Mouse (Mus musculus): ENCODE measurements around the gene Ehd4. TPM values are rescaled to one million over a fixed set of nuclear protein-coding genes. Genes with fewer than 3 reads are reported as not detected.

The Ehd4 gene
- polyA plus RNA-seq, 1 experiment from 2014 or later: 60.8 TPM

- Histone ChIP-seq H3K9me3 (ENCODE audit: control insufficient read depth, low read length) (no peaks in the 10 kb centered on the region), H3K36me3 (ENCODE audit: control insufficient read depth, insufficient read depth, low read length) (no peaks in the 10 kb centered on the region), H3K27me3 (replicated peaks; ENCODE audit: control insufficient read depth, insufficient read depth, low read length) (no peaks in the 10 kb centered on the region), H3K4me2 (ENCODE audit: low read depth, low read length) (no peak overlapping the region), H3K27ac (replicated peaks; ENCODE audit: low read depth, low read length) (no peak overlapping the region), H3K9ac (ENCODE audit: low read depth, low read length) (no peak overlapping the region), H3K4me1 (ENCODE audit: control insufficient read depth, insufficient read depth, low read length) (peaks cover 6% of the 10 kb centered on the region; the same call in 1 of the 2 replicates), H3K4me3 (ENCODE audit: low read depth, low read length) (no peak overlapping the region)
- ATAC-seq (ENCODE audit: low read depth) (no peak), DNase-seq (ENCODE audit: low spot score) (no peak)
- 81% methylated on average over 6 of the region's 6 CpGs for WGBS
Observed at GRCm38 (mm10) chr2:120113476-120113875, 40.9 kb downstream of the Ehd4 start.

GRCm38 (mm10) chr2:120111596-120111995, 42.8 kb downstream of the Ehd4 start:
- Histone ChIP-seq H3K36me3 (ENCODE audit: control insufficient read depth, insufficient read depth, low read length) (no peaks in the 10 kb centered on the region), H3K4me1 (ENCODE audit: control insufficient read depth, insufficient read depth, low read length) (peaks cover 6% of the 10 kb centered on the region; the same call in 1 of the 2 replicates), H3K4me3 (ENCODE audit: low read depth, low read length) (no peak overlapping the region), H3K4me2 (ENCODE audit: low read depth, low read length) (no peak overlapping the region), H3K27me3 (replicated peaks; ENCODE audit: control insufficient read depth, insufficient read depth, low read length) (no peaks in the 10 kb centered on the region), H3K27ac (replicated peaks; ENCODE audit: low read depth, low read length) (no peak overlapping the region), H3K9ac (ENCODE audit: low read depth, low read length) (no peak overlapping the region), H3K9me3 (ENCODE audit: control insufficient read depth, low read length) (no peaks in the 10 kb centered on the region)
- DNase-seq (ENCODE audit: low spot score): peak; percentile 32
- no peak for ATAC-seq (ENCODE audit: low read depth)
- WGBS: 51% methylated on average over 4 of the region's 4 CpGs

GRCm38 (mm10) chr2:120111172-120111571, 43.2 kb downstream of the Ehd4 start:
- Histone ChIP-seq H3K27me3 (replicated peaks; ENCODE audit: control insufficient read depth, insufficient read depth, low read length) (no peaks in the 10 kb centered on the region), H3K9me3 (ENCODE audit: control insufficient read depth, low read length) (no peaks in the 10 kb centered on the region), H3K9ac (ENCODE audit: low read depth, low read length) (no peak overlapping the region), H3K36me3 (ENCODE audit: control insufficient read depth, insufficient read depth, low read length) (no peaks in the 10 kb centered on the region), H3K4me2 (ENCODE audit: low read depth, low read length) (no peak overlapping the region), H3K4me1 (ENCODE audit: control insufficient read depth, insufficient read depth, low read length) (peaks cover 6% of the 10 kb centered on the region; the same call in 1 of the 2 replicates), H3K27ac (replicated peaks; ENCODE audit: low read depth, low read length) (no peak overlapping the region), H3K4me3 (ENCODE audit: low read depth, low read length) (no peak overlapping the region)
- DNase-seq (ENCODE audit: low spot score) (no peak), ATAC-seq (ENCODE audit: low read depth) (peak; percentile 65; the same call in 1 of the 2 replicates)
- WGBS: 65% methylated on average over 2 of the region's 3 CpGs

GRCm38 (mm10) chr2:120108077-120108476, 46.3 kb downstream of the Ehd4 start:
- Histone ChIP-seq H3K9ac (ENCODE audit: low read depth, low read length) (no peak overlapping the region), H3K4me3 (ENCODE audit: low read depth, low read length) (no peak overlapping the region), H3K36me3 (ENCODE audit: control insufficient read depth, insufficient read depth, low read length) (no peaks in the 10 kb centered on the region), H3K9me3 (ENCODE audit: control insufficient read depth, low read length) (no peaks in the 10 kb centered on the region), H3K27me3 (replicated peaks; ENCODE audit: control insufficient read depth, insufficient read depth, low read length) (no peaks in the 10 kb centered on the region), H3K4me1 (ENCODE audit: control insufficient read depth, insufficient read depth, low read length) (peaks cover 9% of the 10 kb centered on the region), H3K27ac (replicated peaks; ENCODE audit: low read depth, low read length) (no peak overlapping the region), H3K4me2 (ENCODE audit: low read depth, low read length) (no peak overlapping the region)
- 81% methylated on average over 4 of the region's 4 CpGs for WGBS
- no peak for ATAC-seq (ENCODE audit: low read depth)
- DNase-seq (ENCODE audit: low spot score): no peak

- Histone ChIP-seq H3K9me3 (ENCODE audit: control insufficient read depth, low read length) (no peaks in the 10 kb centered on the region), H3K27ac (replicated peaks; ENCODE audit: low read depth, low read length) (no peak overlapping the region), H3K4me1 (ENCODE audit: control insufficient read depth, insufficient read depth, low read length) (peaks cover 11% of the 10 kb centered on the region), H3K9ac (ENCODE audit: low read depth, low read length) (no peak overlapping the region), H3K36me3 (ENCODE audit: control insufficient read depth, insufficient read depth, low read length) (no peaks in the 10 kb centered on the region), H3K27me3 (replicated peaks; ENCODE audit: control insufficient read depth, insufficient read depth, low read length) (no peaks in the 10 kb centered on the region), H3K4me3 (ENCODE audit: low read depth, low read length) (no peak overlapping the region), H3K4me2 (ENCODE audit: low read depth, low read length) (no peak overlapping the region)
- 72% methylated on average over 2 of the region's 2 CpGs for WGBS
- ATAC-seq (ENCODE audit: low read depth) (no peak), DNase-seq (ENCODE audit: low spot score) (no peak)
Observed at GRCm38 (mm10) chr2:120107446-120107845, 47.0 kb downstream of the Ehd4 start.

GRCm38 (mm10) chr2:120106397-120106973, 47.9 kb downstream of the Ehd4 start:
- no peaks in the 10 kb centered on the region for H3K9me3 ChIP-seq (ENCODE audit: control insufficient read depth, low read length)
- ATAC-seq (ENCODE audit: low read depth) (no peak), DNase-seq (ENCODE audit: low spot score) (no peak)
- no peaks in the 10 kb centered on the region for H3K27me3 ChIP-seq (replicated peaks; ENCODE audit: control insufficient read depth, insufficient read depth, low read length)
- no peaks in the 10 kb centered on the region for H3K36me3 ChIP-seq (ENCODE audit: control insufficient read depth, insufficient read depth, low read length)
- H3K4me1 ChIP-seq (ENCODE audit: control insufficient read depth, insufficient read depth, low read length): peaks cover 8% of the 10 kb centered on the region
- H3K4me3 ChIP-seq (ENCODE audit: low read depth, low read length): no peak overlapping the region
- 85% methylated on average over 8 of the region's 8 CpGs for WGBS
- no peak overlapping the region for H3K9ac ChIP-seq (ENCODE audit: low read depth, low read length)
- no peak overlapping the region for H3K4me2 ChIP-seq (ENCODE audit: low read depth, low read length)
- H3K27ac ChIP-seq (replicated peaks; ENCODE audit: low read depth, low read length): no peak overlapping the region

- Histone ChIP-seq H3K27ac (replicated peaks; ENCODE audit: low read depth, low read length) (no peak overlapping the region), H3K4me1 (ENCODE audit: control insufficient read depth, insufficient read depth, low read length) (peaks cover 6% of the 10 kb centered on the region), H3K9me3 (ENCODE audit: control insufficient read depth, low read length) (no peaks in the 10 kb centered on the region), H3K27me3 (replicated peaks; ENCODE audit: control insufficient read depth, insufficient read depth, low read length) (no peaks in the 10 kb centered on the region), H3K36me3 (ENCODE audit: control insufficient read depth, insufficient read depth, low read length) (no peaks in the 10 kb centered on the region), H3K4me2 (ENCODE audit: low read depth, low read length) (no peak overlapping the region), H3K9ac (ENCODE audit: low read depth, low read length) (no peak overlapping the region), H3K4me3 (ENCODE audit: low read depth, low read length) (no peak overlapping the region)
- DNase-seq (ENCODE audit: low spot score) (no peak), ATAC-seq (ENCODE audit: low read depth) (no peak)
- 71% methylated on average over 3 of the region's 3 CpGs for WGBS
Observed at GRCm38 (mm10) chr2:120105861-120106260, 48.5 kb downstream of the Ehd4 start.

- Histone ChIP-seq H3K9ac (ENCODE audit: low read depth, low read length) (no peak overlapping the region), H3K4me3 (ENCODE audit: low read depth, low read length) (no peak overlapping the region), H3K4me2 (ENCODE audit: low read depth, low read length) (no peak overlapping the region), H3K27ac (replicated peaks; ENCODE audit: low read depth, low read length) (no peak overlapping the region), H3K36me3 (ENCODE audit: control insufficient read depth, insufficient read depth, low read length) (no peaks in the 10 kb centered on the region), H3K27me3 (replicated peaks; ENCODE audit: control insufficient read depth, insufficient read depth, low read length) (no peaks in the 10 kb centered on the region), H3K9me3 (ENCODE audit: control insufficient read depth, low read length) (no peaks in the 10 kb centered on the region), H3K4me1 (ENCODE audit: control insufficient read depth, insufficient read depth, low read length) (peaks cover 10% of the 10 kb centered on the region)
- DNase-seq (ENCODE audit: low spot score): peak; percentile 78
- WGBS: 26% methylated on average over 6 of the region's 6 CpGs
- ATAC-seq (ENCODE audit: low read depth): peak; percentile 56; the same call in 1 of the 2 replicates
Observed at GRCm38 (mm10) chr2:120102881-120103280, 51.5 kb downstream of the Ehd4 start.

GRCm38 (mm10) chr2:120102450-120102849, 52.0 kb downstream of the Ehd4 start:
- H3K27me3 ChIP-seq (replicated peaks; ENCODE audit: control insufficient read depth, insufficient read depth, low read length): no peaks in the 10 kb centered on the region
- H3K9ac ChIP-seq (ENCODE audit: low read depth, low read length): no peak overlapping the region
- H3K4me2 ChIP-seq (ENCODE audit: low read depth, low read length): no peak overlapping the region
- no peak overlapping the region for H3K4me3 ChIP-seq (ENCODE audit: low read depth, low read length)
- no peak for ATAC-seq (ENCODE audit: low read depth)
- H3K27ac ChIP-seq (replicated peaks; ENCODE audit: low read depth, low read length): no peak overlapping the region
- no peaks in the 10 kb centered on the region for H3K36me3 ChIP-seq (ENCODE audit: control insufficient read depth, insufficient read depth, low read length)
- DNase-seq (ENCODE audit: low spot score): no peak
- 37% methylated on average over 2 of the region's 2 CpGs for whole genome bisulfite sequencing
- H3K4me1 ChIP-seq (ENCODE audit: control insufficient read depth, insufficient read depth, low read length): peaks cover 10% of the 10 kb centered on the region
- no peaks in the 10 kb centered on the region for H3K9me3 ChIP-seq (ENCODE audit: control insufficient read depth, low read length)

Measured in embryonic facial prominence, embryonic 14.5 days (tissue).